Mouse (Mus musculus): ENCODE measurements around the gene Il22ra2. TPM values are rescaled to one million over a fixed set of nuclear protein-coding genes. Genes with fewer than 3 reads are reported as not detected.

Il22ra2 gene
- polyA plus RNA-seq, 1 experiment from 2014 or later, result not detected

GRCm38 (mm10) chr10:19672015-19672414, 50.2 kb downstream of the Il22ra2 start:
- Histone ChIP-seq H3K4me2 (ENCODE audit: low read length) (no peak overlapping the region), H3K9me3 (ENCODE audit: control insufficient read depth, low read length) (no peaks in the 10 kb centered on the region), H3K9ac (ENCODE audit: low read length) (no peak overlapping the region), H3K27me3 (ENCODE audit: control insufficient read depth, insufficient read depth, low read length) (no peaks in the 10 kb centered on the region), H3K36me3 (ENCODE audit: control insufficient read depth, insufficient read depth, low read length) (no peaks in the 10 kb centered on the region), H3K4me3 (ENCODE audit: control insufficient read depth in 1 of 2, insufficient read depth in 1 of 2, low read depth in 1 of 2, low read length in 2 of 2) (no peak overlapping the region), H3K27ac (replicated peaks in 1 of 2; ENCODE audit: control insufficient read depth in 1 of 2, insufficient read depth in 1 of 2, low read depth in 2 of 2, low read length in 2 of 2) (no peak overlapping the region), H3K4me1 (ENCODE audit: control insufficient read depth in 2 of 2, insufficient read depth in 2 of 2, low read length in 2 of 2) (no peaks in the 10 kb centered on the region)
- ATAC-seq (ENCODE audit: insufficient number of reproducible peaks, insufficient read depth, low FRiP score, low read depth), result no peak

GRCm38 (mm10) chr10:19673146-19673545, 51.3 kb downstream of the Il22ra2 start:
- no peak overlapping the region for H3K27ac ChIP-seq (replicated peaks in 1 of 2; ENCODE audit: control insufficient read depth in 1 of 2, insufficient read depth in 1 of 2, low read depth in 2 of 2, low read length in 2 of 2)
- ATAC-seq (ENCODE audit: insufficient number of reproducible peaks, insufficient read depth, low FRiP score, low read depth), result no peak
- no peak overlapping the region for H3K4me2 ChIP-seq (ENCODE audit: low read length)
- no peaks in the 10 kb centered on the region for H3K27me3 ChIP-seq (ENCODE audit: control insufficient read depth, insufficient read depth, low read length)
- no peaks in the 10 kb centered on the region for H3K4me1 ChIP-seq (ENCODE audit: control insufficient read depth in 2 of 2, insufficient read depth in 2 of 2, low read length in 2 of 2)
- no peak overlapping the region for H3K4me3 ChIP-seq (ENCODE audit: control insufficient read depth in 1 of 2, insufficient read depth in 1 of 2, low read depth in 1 of 2, low read length in 2 of 2)
- H3K36me3 ChIP-seq (ENCODE audit: control insufficient read depth, insufficient read depth, low read length), result no peaks in the 10 kb centered on the region
- WGBS, result 82% methylated on average over 1 of the region's 1 CpGs
- H3K9me3 ChIP-seq (ENCODE audit: control insufficient read depth, low read length), result no peaks in the 10 kb centered on the region
- no peak overlapping the region for H3K9ac ChIP-seq (ENCODE audit: low read length)

Other genes with a start within 250 kb of the Il22ra2 start
- 41.8 and 42.2 TPM in 2 replicates for gene Ifngr1, start 30.0 kb upstream of the Il22ra2 start, polyA plus RNA-seq (2014; fragmentation: Nextera tagmentation; extraction: Ambion mirVana)
- gene Il20ra, start 90.6 kb downstream of the Il22ra2 start, polyA plus RNA-seq (2014; fragmentation: Nextera tagmentation; extraction: Ambion mirVana), result 0.09 and 0.22 TPM in 2 replicates
- gene Slc35d3, start 229.5 kb downstream of the Il22ra2 start, polyA plus RNA-seq (2014; fragmentation: Nextera tagmentation; extraction: Ambion mirVana), result 0.75 and 0.77 TPM in 2 replicates